Mouse (Mus musculus): ENCODE results near the gene Birc3.

Birc3 gene

DNA sequence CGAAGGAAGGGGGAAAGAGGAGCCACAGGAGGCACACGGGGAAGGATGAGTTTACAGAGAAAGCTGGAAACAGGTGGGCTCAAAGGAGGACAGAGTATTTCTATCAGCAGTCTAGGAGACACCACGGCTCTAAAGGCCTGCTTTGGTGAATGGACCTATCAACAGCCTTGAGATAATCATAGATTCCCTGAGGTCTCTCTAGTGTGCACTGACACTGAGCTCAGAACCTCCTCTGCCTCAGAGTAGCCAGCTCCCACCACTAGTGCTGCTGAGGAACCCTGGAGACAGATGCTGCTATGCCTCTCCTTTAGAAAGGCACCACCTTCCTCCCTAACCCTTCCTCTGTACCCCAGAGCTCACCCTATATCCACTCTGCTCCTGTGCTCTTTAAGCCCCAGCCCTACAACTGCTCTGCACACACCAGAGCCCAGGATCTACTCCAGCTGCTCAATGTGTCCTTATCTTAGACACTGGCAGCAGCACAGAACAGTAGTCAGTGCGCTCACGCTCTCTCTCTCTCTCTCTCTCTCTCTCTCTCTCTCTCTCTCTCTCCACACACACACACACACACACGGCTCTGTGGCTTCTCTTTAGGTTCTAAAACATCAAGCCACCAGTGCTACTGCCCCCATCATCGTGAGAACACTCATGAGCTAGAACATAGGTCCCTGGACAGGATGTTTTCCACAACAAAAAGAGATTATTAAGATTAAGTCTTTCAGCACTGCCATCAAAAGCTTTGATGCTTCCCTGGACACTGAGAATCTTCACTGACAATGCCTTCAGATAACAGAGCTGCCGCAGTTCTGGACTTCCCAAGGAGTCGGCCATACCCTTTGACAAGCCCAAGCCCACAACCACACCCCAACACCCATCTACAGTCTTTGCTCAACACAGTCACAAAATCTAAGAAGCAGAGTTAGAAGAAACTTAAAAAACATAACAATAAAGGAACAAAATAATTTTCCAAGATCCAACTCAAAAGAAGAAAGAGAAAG lies 43.2 kb downstream of the Birc3 start:
- in situ Hi-C loops (cut with MboI, MseI): loop anchor here (5.0 kb wide), 3 partner anchors 37 to 63 kb away; no protein-coding TSS in a partner anchor

DNA sequence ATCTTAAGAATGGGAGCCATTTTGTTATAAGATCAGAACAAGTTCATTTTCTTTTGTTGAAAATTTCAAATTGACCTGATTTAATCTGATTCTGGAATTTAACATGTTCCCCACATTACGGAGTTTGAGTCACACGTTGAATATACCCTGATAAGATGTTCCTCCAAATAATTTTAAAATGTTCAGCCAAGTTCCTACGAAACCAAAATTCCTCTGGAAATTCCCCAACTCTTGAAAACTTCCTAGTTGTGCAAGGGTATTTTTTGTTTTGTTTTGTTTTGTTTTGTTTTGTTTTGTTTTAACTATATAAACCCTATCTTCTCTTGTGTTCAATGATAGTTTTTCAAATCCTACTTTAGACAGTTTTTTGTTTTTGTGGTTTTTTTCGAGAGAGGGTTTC lies 44.3 kb downstream of the Birc3 start:
- in situ Hi-C loops (cut with MboI, MseI): loop anchor here in 1 of 2 experiments (5.0 kb wide), 1 partner anchor 51 kb away; no protein-coding TSS in a partner anchor

DNA sequence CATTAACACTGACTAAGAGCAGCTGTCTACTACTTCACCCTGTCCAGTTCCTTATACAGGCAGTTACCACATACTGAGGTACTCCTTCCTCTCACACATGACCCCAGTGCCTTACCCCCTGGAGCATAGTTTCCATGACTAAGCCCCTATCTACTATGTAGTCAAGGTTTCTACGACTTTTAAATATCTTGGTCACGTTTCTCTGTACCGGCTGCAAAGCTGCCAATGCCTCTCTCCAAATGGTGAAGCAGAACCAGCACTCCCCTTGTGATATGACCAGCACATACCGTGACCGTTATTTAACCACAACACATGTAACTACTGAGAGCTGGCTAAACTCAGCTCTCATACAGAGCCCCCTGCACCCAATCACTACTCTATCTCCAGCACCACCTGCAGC lies 48.1 kb downstream of the Birc3 start:
- in situ Hi-C loops (cut with MboI, MseI): loop anchor here in 1 of 2 experiments (5.0 kb wide), 1 partner anchor 48 kb away; no protein-coding TSS in a partner anchor

DNA sequence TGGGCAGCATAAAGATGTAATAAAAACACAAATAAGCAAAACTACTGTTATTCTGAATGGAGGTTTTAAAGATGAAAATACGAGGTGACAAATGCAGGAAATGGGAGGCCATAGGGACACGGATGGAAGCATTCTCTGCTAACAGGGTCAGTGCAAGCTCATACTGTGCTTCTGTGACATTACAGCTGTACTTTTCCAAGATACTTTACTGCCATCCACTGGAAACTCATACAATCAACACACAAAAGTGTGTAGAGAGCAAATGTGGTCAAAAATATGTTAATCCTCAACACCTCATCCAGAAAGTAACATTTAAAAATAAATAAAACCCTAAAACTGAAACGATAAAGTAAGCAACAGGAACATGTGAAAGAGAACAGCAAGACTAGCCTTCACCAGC lies 50.2 kb downstream of the Birc3 start:
- in situ Hi-C loops (cut with MboI, MseI): no loop called here

DNA sequence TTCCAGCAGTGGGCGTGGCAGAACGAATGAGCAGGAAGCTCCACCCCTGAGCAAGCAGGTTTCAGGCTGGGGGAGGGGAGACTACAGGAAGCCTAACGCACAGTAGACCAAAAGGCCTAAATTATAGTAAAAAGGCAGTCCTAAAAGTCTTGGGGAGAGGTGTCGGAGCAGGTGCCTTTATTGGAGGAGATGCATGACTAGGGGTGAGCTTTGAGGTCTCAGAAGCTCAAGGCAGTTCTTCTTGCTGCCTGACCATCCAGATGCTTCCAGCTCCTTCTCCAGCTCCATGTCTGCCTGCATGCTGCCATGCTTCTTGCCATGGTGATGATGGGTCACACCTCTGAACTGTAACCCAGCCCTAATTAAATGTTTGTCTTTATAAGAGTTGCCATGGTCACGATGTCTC lies 67.9 kb downstream of the Birc3 start:
- in situ Hi-C loops (cut with MboI, MseI): no loop called here
